Mouse (Mus musculus) left cerebral cortex, adult 2 months (tissue): Measurements from ENCODE around the gene Scand1. TPM values are rescaled to one million over a fixed set of nuclear protein-coding genes. Genes with fewer than 3 reads are reported as not detected.

Experiments used
- DNase-seq, 2 experiments: peaks; one replicate each; pipeline ENCODE4 v3.0.0; 2021 to 2022; ENCODE audit warnings: low spot score in 2 of 2, mixed read lengths in 1 of 2; ENCODE audit errors: extremely low spot score in 1 of 2
- H3K27ac ChIP-seq: fragments of 200-600 bp; 2 replicates; pipeline ENCODE4 v1.8.1; 2022
- H3K4me3 ChIP-seq: fragments of 200-600 bp; 2 replicates; pipeline ENCODE4 v1.8.1; 2022
- CTCF ChIP-seq: fragments of 200-600 bp; IDR thresholded peaks from 2 replicates; pipeline ENCODE4 v1.8.1; 2022; ENCODE audit warnings: antibody characterized with exemption, mild to moderate bottlenecking, moderate library complexity
- intact Hi-C: fragments of 180-260 bp; cut with DNase I; formaldehyde crosslinking; loops from one replicate; pipeline ENCODE4 v1.15.1; 2025
- microRNA-seq, 2 experiments: library from miRNA; unstranded; fragments of <30 nt; microRNA quantifications; one replicate each; pipeline ENCODE4 v1.2.0; 2021
- total RNA-seq, 2 experiments: library from RNA; stranded (reverse); gene quantifications; 2 replicates each; pipeline ENCODE4 v1.2.3; 2021

Scand1 gene
- total RNA-seq, 2 experiments from 2014 or later, result 81.9 to 84.4 TPM

GRCm38 (mm10) chr2:156272553-156272952 lies 40.0 kb downstream of the Scand1 start:
- no peak overlapping the region for H3K4me3 ChIP-seq
- intact Hi-C loops, result no loop called here
- no peak for DNase-seq
- no peak for TF ChIP-seq CTCF
- H3K27ac ChIP-seq, result no peak overlapping the region

- no peak for DNase-seq
- intact Hi-C loops, result no loop called here
- H3K4me3 ChIP-seq, result no peak overlapping the region
- H3K27ac ChIP-seq, result no peak overlapping the region
- TF ChIP-seq CTCF, result no peak
Observed at GRCm38 (mm10) chr2:156267636-156268035, 44.9 kb downstream of the Scand1 start.

- no peak for TF ChIP-seq CTCF
- DNase-seq, result no peak
- intact Hi-C loops, result no loop called here
- no peak overlapping the region for H3K4me3 ChIP-seq
- H3K27ac ChIP-seq, result no peak overlapping the region
Observed at GRCm38 (mm10) chr2:156263204-156263893, 49.2 kb downstream of the Scand1 start.

Small RNAs within 50 kb of the gene (microRNA-seq; reads per million reads assigned to microRNA genes)
- 0 reads per million in 2 experiments for gene Gm22759

Other genes starting within 250 kb of the Scand1 start
- 1 to 10 TPM; 3.8 to 4.1 TPM for gene Spag4, start 247.5 kb downstream of the Scand1 start, total RNA-seq
- gene Cpne1, start 200.7 kb downstream of the Scand1 start, total RNA-seq, result 10 to 100 TPM; 26.3 to 33.0 TPM
- 10 to 100 TPM; 27.7 to 36.0 TPM for gene Rbm12, start 200.7 kb downstream of the Scand1 start, total RNA-seq
- 10 to 100 TPM; 17.5 to 17.7 TPM for gene Gm28036, start 185.6 kb downstream of the Scand1 start, total RNA-seq
- 100 to 1,000 TPM; 142 to 153 TPM for gene Romo1, start 168.7 kb downstream of the Scand1 start, total RNA-seq
- gene Nfs1, start 168.5 kb downstream of the Scand1 start, total RNA-seq, result 10 to 100 TPM; 36.3 to 42.0 TPM
- 100 to 1,000 TPM; 286 to 301 TPM for gene Rbm39, start 132.5 kb downstream of the Scand1 start, total RNA-seq
- 10 to 100 TPM; 82.7 to 85.6 TPM for gene Phf20, start 116.2 kb downstream of the Scand1 start, total RNA-seq
- 1 to 10 TPM; 6.9 to 7.3 TPM for gene Cnbd2, start 405 bp downstream of the Scand1 start, total RNA-seq
- 100 to 1,000 TPM; 376 to 385 TPM for gene Epb41l1, start 108.2 kb upstream of the Scand1 start, total RNA-seq
- 10 to 100 TPM; 37.3 to 39.6 TPM for gene Aar2, start 234.9 kb upstream of the Scand1 start, total RNA-seq